Mouse (Mus musculus): ENCODE data around the gene Tas2r107.
"Not testable (repeated sequence)": the region's sequence is repeated elsewhere in the genome, so short reads cannot be mapped to it uniquely, and the experiment has no call there.

The Tas2r107 gene

DNA sequence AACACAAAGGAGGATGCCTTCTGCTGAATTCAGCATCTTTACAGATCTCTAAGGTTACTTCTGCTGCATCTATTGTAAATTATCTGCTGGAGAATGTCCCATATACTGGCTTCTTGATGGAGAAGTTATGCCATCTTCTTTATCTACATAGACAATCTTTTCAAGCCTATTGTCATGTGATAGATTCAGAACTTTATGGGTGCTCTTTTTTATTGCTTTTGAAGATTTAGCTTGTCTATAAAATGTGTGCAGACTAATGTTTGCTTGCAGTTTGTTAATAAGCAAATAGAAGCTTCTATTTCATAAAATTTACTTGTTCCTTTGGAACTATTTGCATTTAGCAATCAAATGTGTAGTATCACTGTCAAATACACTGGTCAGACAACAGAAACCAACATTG is at the start of gene Tas2r107:
Gene Tas2r107 (minus strand): TSS at position 101 of the 400 bp plus-strand sequence.
- no peak for DNase-seq (ENCODE audit: low read depth, low spot score)

DNA sequence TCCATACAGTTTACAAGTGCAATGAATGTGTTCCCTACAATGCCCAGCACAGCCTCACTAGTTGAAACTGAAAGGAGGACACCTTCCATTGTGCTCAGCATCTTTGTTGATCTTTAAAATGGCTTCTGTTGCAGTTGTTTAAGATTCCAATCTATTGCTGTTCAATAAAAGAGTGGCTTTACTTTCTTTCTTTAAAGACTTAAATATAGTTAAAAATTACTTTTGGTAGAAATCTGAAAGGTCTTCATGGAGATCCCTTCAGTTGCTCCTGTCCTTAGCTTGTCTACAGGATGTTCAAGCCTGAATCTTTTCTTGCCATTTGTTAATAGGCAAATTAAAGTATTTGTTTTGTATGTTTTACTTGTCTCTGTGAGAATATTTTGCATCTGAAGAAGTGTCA is 30.0 kb upstream of the Tas2r107 start, which contains the start of gene Tas2r114:
Gene Tas2r114 (minus strand): TSS at position 101 of the 400 bp plus-strand sequence.
- DNase-seq (ENCODE audit: low read depth, low spot score): no peak

DNA sequence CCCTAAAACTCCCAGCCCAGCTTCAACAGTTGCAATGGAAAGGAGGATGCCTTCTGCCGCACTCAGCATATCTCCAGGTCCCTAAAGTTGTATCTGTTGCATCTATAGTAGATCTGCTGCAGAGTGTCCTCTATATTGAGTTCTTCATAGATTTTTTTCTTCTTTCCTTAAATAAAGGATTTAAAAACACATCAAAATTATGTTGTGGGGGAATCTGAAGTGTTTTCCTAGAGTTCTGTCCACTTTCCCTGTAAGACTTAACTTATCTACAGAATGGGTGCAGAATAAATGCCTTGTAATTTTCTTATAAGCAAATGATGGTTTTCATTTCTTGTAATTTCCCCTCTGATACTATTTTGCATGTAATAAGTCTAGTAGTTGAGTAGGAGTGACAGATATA is 27.4 kb upstream of the Tas2r107 start, which contains the start of gene Tas2r105:
Gene Tas2r105 (minus strand): TSS at position 101 of the 400 bp plus-strand sequence.
- no peak for DNase-seq (ENCODE audit: low read depth, low spot score)

DNA sequence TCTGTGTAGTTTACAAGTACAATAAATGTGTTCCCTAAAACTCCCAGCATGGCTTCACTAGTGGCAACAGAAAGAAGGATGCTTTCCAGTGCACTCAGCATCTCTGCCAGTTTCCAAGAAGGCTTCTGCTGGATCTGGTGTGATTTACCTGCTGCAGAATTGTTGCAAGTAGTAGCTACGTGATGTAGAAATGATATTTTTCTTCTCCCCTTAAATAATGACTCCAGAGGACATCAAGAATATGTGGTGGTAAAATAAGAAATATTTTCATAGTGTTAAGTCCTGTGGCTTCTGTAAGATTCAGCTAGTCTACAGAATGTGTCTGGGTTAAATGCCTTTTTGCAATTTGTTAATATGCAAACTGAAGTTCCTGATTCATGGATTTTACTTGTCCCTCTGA is 25.7 kb upstream of the Tas2r107 start, which contains the start of gene Tas2r104:
Gene Tas2r104 (minus strand): TSS at position 101 of the 400 bp plus-strand sequence.
- no peak for DNase-seq (ENCODE audit: low read depth, low spot score)

DNA sequence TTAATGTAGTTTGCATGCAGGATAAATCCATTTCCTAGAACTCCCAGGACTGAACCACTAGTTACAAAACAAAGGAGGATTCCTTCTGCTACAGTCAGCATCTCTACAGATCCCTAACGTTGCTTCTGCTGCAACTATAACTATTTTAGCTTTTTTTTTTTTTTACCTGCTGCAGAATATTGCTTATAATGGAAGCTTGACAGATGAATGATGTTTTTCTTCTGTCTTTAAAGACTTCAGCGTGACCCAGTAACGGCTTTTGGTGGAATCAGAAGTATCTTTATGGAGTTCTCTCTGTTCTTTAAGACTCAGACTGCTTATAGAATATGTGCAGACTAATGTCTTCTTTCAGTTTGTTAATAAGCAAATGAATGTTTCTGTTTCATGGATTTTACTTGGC is 18.8 kb upstream of the Tas2r107 start, which contains the start of gene Tas2r106:
Gene Tas2r106 (minus strand): TSS at position 101 of the 400 bp plus-strand sequence.
- DNase-seq (ENCODE audit: low read depth, low spot score): no peak

DNA sequence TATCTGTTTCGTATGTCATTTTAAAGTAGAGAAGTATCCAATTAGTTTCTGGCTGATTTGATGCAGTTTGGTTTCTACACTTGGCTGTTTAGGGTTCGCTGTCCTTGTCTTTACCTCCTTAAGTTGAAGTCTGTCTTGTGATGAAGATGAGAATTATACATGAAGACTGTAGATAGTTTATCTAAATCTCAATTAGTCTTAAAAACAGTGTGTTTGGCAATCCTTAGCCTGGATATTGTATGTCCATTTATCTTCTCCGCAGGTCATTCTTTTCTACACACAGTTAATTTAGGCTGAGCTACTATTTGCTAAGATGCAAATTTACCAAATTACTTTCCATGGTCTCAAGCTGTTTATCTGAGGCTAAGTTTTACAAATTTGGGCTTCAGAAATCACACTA is 29.1 kb downstream of the Tas2r107 start, which contains the start of gene Tas2r130:
Gene Tas2r130 (minus strand): TSS at position 101 of the 400 bp plus-strand sequence.
- DNase-seq (ENCODE audit: low read depth, low spot score): no peak

DNA sequence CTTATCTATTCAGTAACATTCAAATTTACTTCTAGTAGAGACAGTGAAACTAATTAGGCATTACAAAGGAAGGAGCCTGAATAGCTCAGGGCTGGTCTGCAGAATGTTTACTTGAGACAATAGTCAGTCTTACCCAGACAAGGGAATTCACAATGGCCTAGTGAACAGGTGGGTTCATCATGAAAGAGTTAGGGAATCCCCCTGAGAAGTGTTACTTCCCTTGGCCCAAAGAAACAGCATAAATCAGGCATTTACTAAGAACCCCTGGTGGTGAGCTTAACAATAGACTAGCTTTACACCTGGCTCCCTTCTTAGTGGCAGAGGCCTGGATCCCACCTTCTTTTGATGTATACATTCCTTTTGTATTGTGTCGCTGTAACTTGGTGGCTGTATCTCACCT is 50.0 kb downstream of the Tas2r107 start:
- not testable (repeated sequence) for DNase-seq (ENCODE audit: low read depth, low spot score)
